Mouse (Mus musculus) limb, embryonic 15.5 days (tissue): ENCODE results near the gene Rtn4. TPM values are rescaled to one million over a fixed set of nuclear protein-coding genes. Genes with fewer than 3 reads are reported as not detected.

Source experiments
- ATAC-seq: fragments of 200-750 bp; cut with Nextera tagmentation; 2 replicates; pipeline ENCODE4 v1.8.0; 2017; ENCODE audit warnings: low read depth, moderate TSS enrichment; ENCODE audit not compliant: insufficient number of reproducible peaks, low FRiP score, low TSS enrichment
- H3K27ac ChIP-seq: fragments of 300-500 bp; sonication (generic); 2 replicates; pipeline ENCODE4 v1.5.1; 2015; ENCODE audit warnings: moderate library complexity, mild to moderate bottlenecking, inconsistent platforms
- H3K27me3 ChIP-seq: fragments of 300-500 bp; sonication (generic); 2 replicates; pipeline ENCODE4 v1.6.1; 2015; ENCODE audit warnings: inconsistent platforms
- H3K36me3 ChIP-seq: fragments of 300-500 bp; sonication (generic); 2 replicates; pipeline ENCODE4 v1.6.1; 2015; ENCODE audit warnings: inconsistent platforms
- H3K4me1 ChIP-seq: fragments of 300-500 bp; sonication (generic); 2 replicates; pipeline ENCODE4 v1.6.1; 2015; ENCODE audit warnings: inconsistent platforms
- H3K4me2 ChIP-seq: fragments of 300-500 bp; sonication (generic); 2 replicates; pipeline ENCODE4 v1.6.1; 2015; ENCODE audit warnings: mild to moderate bottlenecking, inconsistent platforms
- H3K4me3 ChIP-seq: fragments of 300-500 bp; sonication (generic); 2 replicates; pipeline ENCODE4 v1.5.1; 2015; ENCODE audit warnings: mild to moderate bottlenecking, inconsistent platforms
- H3K9ac ChIP-seq: fragments of 300-500 bp; sonication (generic); 2 replicates; pipeline ENCODE4 v1.6.1; 2015; ENCODE audit warnings: inconsistent platforms
- H3K9me3 ChIP-seq: fragments of 300-500 bp; sonication (generic); 2 replicates; pipeline ENCODE4 v1.6.1; 2016; ENCODE audit warnings: inconsistent platforms
- WGBS: fragments of 180-500 bp; shearing (Covaris S2); methylation state at CpG from one replicate; pipeline ENCODE4 v1.1.7; 2015; 5-methylcytosine and 5-hydroxymethylcytosine counted together
- polyA plus RNA-seq: library from polyadenylated mRNA; unstranded; fragments of >200 nt; fragmentation: Nextera tagmentation; extraction: Ambion mirVana; gene quantifications from 2 replicates; pipeline ENCODE4 v1.2.1, GENCODE M21; 2015

Gene Rtn4
- polyA plus RNA-seq, 1 experiment from 2014 or later: 72.1 TPM

- Histone ChIP-seq H3K9me3 (no peaks in the 10 kb centered on the region), H3K4me1 (no peaks in the 10 kb centered on the region), H3K36me3 (no peaks in the 10 kb centered on the region), H3K9ac (no peak overlapping the region), H3K27me3 (no peaks in the 10 kb centered on the region), H3K4me2 (no peak overlapping the region), H3K27ac (no peak overlapping the region), H3K4me3 (no peak overlapping the region)
- ATAC-seq: no peak
- 66% methylated on average over 2 of the region's 2 CpGs for WGBS
Measured at GRCm38 (mm10) chr11:29684272-29684671, 8.5 kb upstream of the Rtn4 start.

- 83% methylated on average over 2 of the region's 2 CpGs for WGBS
- H3K9me3 ChIP-seq: no peaks in the 10 kb centered on the region
- no peak overlapping the region for H3K27ac ChIP-seq
- H3K27me3 ChIP-seq: no peaks in the 10 kb centered on the region
- H3K9ac ChIP-seq: no peak overlapping the region
- no peak overlapping the region for H3K4me2 ChIP-seq
- H3K4me1 ChIP-seq: no peaks in the 10 kb centered on the region
- ATAC-seq: no peak
- no peaks in the 10 kb centered on the region for H3K36me3 ChIP-seq
- no peak overlapping the region for H3K4me3 ChIP-seq
Measured at GRCm38 (mm10) chr11:29686176-29686575, 6.6 kb upstream of the Rtn4 start.

GRCm38 (mm10) chr11:29691556-29691955, 1.2 kb upstream of the Rtn4 start:
- H3K9me3 ChIP-seq: no peaks in the 10 kb centered on the region
- H3K27ac ChIP-seq: peak overlapping the region; percentile 89
- H3K4me2 ChIP-seq: no peak overlapping the region
- no peaks in the 10 kb centered on the region for H3K27me3 ChIP-seq
- WGBS: 98% methylated on average over 1 of the region's 1 CpGs
- H3K4me3 ChIP-seq: no peak overlapping the region
- peaks cover 5% of the 10 kb centered on the region; the same call in 1 of the 2 replicates for H3K4me1 ChIP-seq
- H3K9ac ChIP-seq: no peak overlapping the region
- H3K36me3 ChIP-seq: no peaks in the 10 kb centered on the region
- ATAC-seq: no peak

GRCm38 (mm10) chr11:29692111-29692682, 550 bp upstream of the Rtn4 start:
- Histone ChIP-seq H3K36me3 (no peaks in the 10 kb centered on the region; the same call in 1 of the 2 replicates), H3K27ac (peak overlapping the region; percentile 89), H3K4me2 (peak overlapping the region; percentile 29), H3K4me1 (peaks cover 5% of the 10 kb centered on the region; the same call in 1 of the 2 replicates), H3K9me3 (no peaks in the 10 kb centered on the region), H3K4me3 (peak overlapping the region; percentile 97), H3K9ac (no peak overlapping the region), H3K27me3 (no peaks in the 10 kb centered on the region)
- ATAC-seq: no peak
- WGBS: 11% methylated on average over 12 of the region's 12 CpGs

GRCm38 (mm10) chr11:29693576-29694410, 1.0 kb downstream of the Rtn4 start:
- under 1% methylated on average over 53 of the region's 53 CpGs for WGBS
- peak; percentile 82 for ATAC-seq

GRCm38 (mm10) chr11:29694754-29695153, 2.0 kb downstream of the Rtn4 start:
- H3K27me3 ChIP-seq: no peaks in the 10 kb centered on the region
- no peak overlapping the region for H3K27ac ChIP-seq
- no peak overlapping the region for H3K4me2 ChIP-seq
- no peaks in the 10 kb centered on the region; the same call in 1 of the 2 replicates for H3K36me3 ChIP-seq
- no peaks in the 10 kb centered on the region for H3K9me3 ChIP-seq
- ATAC-seq: no peak
- no peak overlapping the region for H3K4me3 ChIP-seq
- peaks cover 5% of the 10 kb centered on the region; the same call in 1 of the 2 replicates for H3K4me1 ChIP-seq
- no peak overlapping the region for H3K9ac ChIP-seq

More at GRCm38 (mm10) chr11:29693576-29694410, 1.0 kb downstream of the Rtn4 start:
- Histone ChIP-seq H3K27me3 (no peaks in the 10 kb centered on the region), H3K4me1 (peaks cover 5% of the 10 kb centered on the region; the same call in 1 of the 2 replicates), H3K36me3 (no peaks in the 10 kb centered on the region; the same call in 1 of the 2 replicates), H3K4me2 (peak overlapping the region; percentile 45), H3K9me3 (no peaks in the 10 kb centered on the region), H3K27ac (peak overlapping the region; percentile 99), H3K4me3 (peak overlapping the region; percentile 97), H3K9ac (peak overlapping the region; percentile 95)

- ATAC-seq: no peak
- Histone ChIP-seq H3K9me3 (no peaks in the 10 kb centered on the region), H3K4me1 (no peaks in the 10 kb centered on the region), H3K36me3 (peaks cover 15% of the 10 kb centered on the region), H3K9ac (no peak overlapping the region), H3K4me2 (no peak overlapping the region), H3K27ac (no peak overlapping the region), H3K4me3 (no peak overlapping the region), H3K27me3 (no peaks in the 10 kb centered on the region)
- 72% methylated on average over 3 of the region's 3 CpGs for WGBS
Measured at GRCm38 (mm10) chr11:29702721-29703120, 10.0 kb downstream of the Rtn4 start.

- Histone ChIP-seq H3K4me3 (no peak overlapping the region), H3K9ac (no peak overlapping the region), H3K36me3 (peaks cover 25% of the 10 kb centered on the region), H3K4me2 (no peak overlapping the region), H3K9me3 (no peaks in the 10 kb centered on the region), H3K27me3 (no peaks in the 10 kb centered on the region), H3K4me1 (no peaks in the 10 kb centered on the region), H3K27ac (no peak overlapping the region)
- no peak for ATAC-seq
Measured at GRCm38 (mm10) chr11:29705263-29705662, 12.5 kb downstream of the Rtn4 start.

- 92% methylated on average over 4 of the region's 4 CpGs for WGBS
- ATAC-seq: no peak
- no peaks in the 10 kb centered on the region for H3K9me3 ChIP-seq
Measured at GRCm38 (mm10) chr11:29706845-29707244, 14.1 kb downstream of the Rtn4 start.

GRCm38 (mm10) chr11:29709512-29709911, 16.8 kb downstream of the Rtn4 start:
- H3K36me3 ChIP-seq: peaks cover 25% of the 10 kb centered on the region
- no peak overlapping the region for H3K4me3 ChIP-seq
- no peak overlapping the region for H3K4me2 ChIP-seq
- no peaks in the 10 kb centered on the region for H3K9me3 ChIP-seq
- ATAC-seq: no peak
- H3K4me1 ChIP-seq: no peaks in the 10 kb centered on the region
- no peak overlapping the region for H3K27ac ChIP-seq
- H3K27me3 ChIP-seq: no peaks in the 10 kb centered on the region
- no peak overlapping the region for H3K9ac ChIP-seq

More at GRCm38 (mm10) chr11:29706845-29707244, 14.1 kb downstream of the Rtn4 start:
- Histone ChIP-seq H3K27ac (no peak overlapping the region), H3K36me3 (peaks cover 25% of the 10 kb centered on the region), H3K4me1 (no peaks in the 10 kb centered on the region), H3K4me2 (no peak overlapping the region), H3K27me3 (no peaks in the 10 kb centered on the region), H3K4me3 (no peak overlapping the region), H3K9ac (no peak overlapping the region)

GRCm38 (mm10) chr11:29714114-29714513, 21.4 kb downstream of the Rtn4 start:
- H3K4me3 ChIP-seq: no peak overlapping the region
- no peak overlapping the region for H3K27ac ChIP-seq
- H3K36me3 ChIP-seq: no peaks in the 10 kb centered on the region
- no peak overlapping the region for H3K4me2 ChIP-seq
- WGBS: 91% methylated on average over 7 of the region's 7 CpGs
- no peaks in the 10 kb centered on the region for H3K9me3 ChIP-seq
- H3K9ac ChIP-seq: no peak overlapping the region
- no peak for ATAC-seq
- no peaks in the 10 kb centered on the region for H3K27me3 ChIP-seq
- H3K4me1 ChIP-seq: peaks cover 6% of the 10 kb centered on the region; the same call in 1 of the 2 replicates

GRCm38 (mm10) chr11:29714789-29715188, 22.0 kb downstream of the Rtn4 start:
- Histone ChIP-seq H3K4me2 (no peak overlapping the region), H3K9me3 (no peaks in the 10 kb centered on the region), H3K27ac (no peak overlapping the region), H3K4me3 (no peak overlapping the region), H3K4me1 (peaks cover 6% of the 10 kb centered on the region; the same call in 1 of the 2 replicates), H3K36me3 (no peaks in the 10 kb centered on the region), H3K27me3 (no peaks in the 10 kb centered on the region), H3K9ac (no peak overlapping the region)
- ATAC-seq: no peak
- WGBS: 84% methylated on average over 2 of the region's 2 CpGs
